Mouse (Mus musculus) embryonic facial prominence, embryonic 10.5 days (tissue): Measurements from ENCODE around the gene Rpl22l1. TPM values are rescaled to one million over a fixed set of nuclear protein-coding genes. Genes with fewer than 3 reads are reported as not detected.
"Not testable (repeated sequence)": the region's sequence is repeated elsewhere in the genome, so short reads cannot be mapped to it uniquely, and the experiment has no call there.

ENCODE experiments used
- DNase-seq: peaks from one replicate; pipeline ENCODE4 v3.0.0-alpha.2; 2017; ENCODE audit warnings: low spot score
- H3K27ac ChIP-seq: fragments of 300-500 bp; sonication (generic); replicated peaks from 2 replicates; pipeline ENCODE4 v1.5.1; 2016; ENCODE audit warnings: mild to moderate bottlenecking
- H3K27me3 ChIP-seq: fragments of 300-500 bp; sonication (generic); replicated peaks from 2 replicates; pipeline ENCODE4 v1.6.1; 2016; ENCODE audit warnings: low read depth, mild to moderate bottlenecking; ENCODE audit not compliant: poor library complexity, severe bottlenecking
- H3K36me3 ChIP-seq: fragments of 300-500 bp; sonication (generic); replicated peaks from 2 replicates; pipeline ENCODE4 v1.6.1; 2016; ENCODE audit warnings: mild to moderate bottlenecking, moderate library complexity
- H3K4me1 ChIP-seq: fragments of 300-500 bp; sonication (generic); 2 replicates; pipeline ENCODE4 v1.6.1; 2016
- H3K4me3 ChIP-seq: fragments of 300-500 bp; sonication (generic); 2 replicates; pipeline ENCODE4 v1.5.1; 2016; ENCODE audit warnings: mild to moderate bottlenecking, moderate library complexity
- H3K9me3 ChIP-seq: fragments of 300-500 bp; sonication (generic); 2 replicates; pipeline ENCODE4 v1.6.1; 2016; ENCODE audit warnings: mild to moderate bottlenecking
- WGBS: fragments of 180-500 bp; shearing (Covaris S2); methylation state at CpG from one replicate; pipeline ENCODE4 v1.1.7; 2016; 5-methylcytosine and 5-hydroxymethylcytosine counted together
- polyA plus RNA-seq: library from polyadenylated mRNA; unstranded; fragments of >200 nt; fragmentation: Nextera tagmentation; extraction: Ambion mirVana; gene quantifications from 2 replicates; pipeline ENCODE4 v1.2.1, GENCODE M21; 2016

Gene Rpl22l1
- polyA plus RNA-seq, 1 experiment from 2014 or later, result 318 TPM

GRCm38 (mm10) chr3:28852174-28852573 lies 46.9 kb downstream of the Rpl22l1 start:
- 94% methylated on average over 3 of the region's 3 CpGs for WGBS
- H3K27me3 ChIP-seq, H3K9me3 ChIP-seq: not testable (repeated sequence)

More at GRCm38 (mm10) chr3:28852174-28852573, 46.9 kb downstream of the Rpl22l1 start:
- not testable (repeated sequence) for DNase-seq, H3K4me1 ChIP-seq, H3K4me3 ChIP-seq, H3K27ac ChIP-seq, H3K36me3 ChIP-seq

Other genes with a start within 250 kb of the Rpl22l1 start
- 0.04 TPM in 2 replicates for gene Slc2a2, start 107.5 kb upstream of the Rpl22l1 start, polyA plus RNA-seq
- gene Eif5a2, start 24.2 kb upstream of the Rpl22l1 start, polyA plus RNA-seq, result 12.9 and 13.5 TPM in 2 replicates
- gene Gm1527, start 87.2 kb downstream of the Rpl22l1 start, polyA plus RNA-seq, result not detected in 2 replicates